Mouse (Mus musculus) intestine, embryonic 14.5 days (tissue): Measurements from ENCODE around the gene Cyb5r3. TPM values are rescaled to one million over a fixed set of nuclear protein-coding genes. Genes with fewer than 3 reads are reported as not detected.
A peak's percentile ranks its signal among the peaks of the same experiment; 100 is the strongest.

Source experiments
- ATAC-seq: fragments of 200-750 bp; cut with Nextera tagmentation; replicated peaks from 2 replicates; pipeline ENCODE4 v1.8.0; 2017; ENCODE audit warnings: low read depth, moderate number of reproducible peaks, moderate TSS enrichment, moderate library complexity; ENCODE audit not compliant: low FRiP score, low TSS enrichment
- DNase-seq: peaks from one replicate; pipeline ENCODE4 v3.0.0-alpha.2; 2018; ENCODE audit warnings: low spot score
- H3K27ac ChIP-seq: fragments of 300-500 bp; sonication (generic); 2 replicates; pipeline ENCODE4 v1.5.1; 2014; ENCODE audit warnings: low read depth, mild to moderate bottlenecking, control low read depth
- H3K27me3 ChIP-seq: fragments of 300-500 bp; sonication (generic); replicated peaks from 2 replicates; pipeline ENCODE4 v1.6.1; 2014; ENCODE audit warnings: low read length, control low read depth; ENCODE audit not compliant: control insufficient read depth, insufficient read depth
- H3K36me3 ChIP-seq: fragments of 300-500 bp; sonication (generic); 2 replicates; pipeline ENCODE4 v1.6.1; 2014; ENCODE audit warnings: low read length, control low read depth; ENCODE audit not compliant: control insufficient read depth, insufficient read depth
- H3K4me1 ChIP-seq: fragments of 300-500 bp; sonication (generic); replicated peaks from 2 replicates; pipeline ENCODE4 v1.6.1; 2014; ENCODE audit warnings: low read length, control low read depth, mixed read lengths; ENCODE audit not compliant: control insufficient read depth, insufficient read depth
- H3K4me2 ChIP-seq: fragments of 300-500 bp; sonication (generic); 2 replicates; pipeline ENCODE4 v1.6.1; 2014; ENCODE audit warnings: low read length
- H3K4me3 ChIP-seq: fragments of 300-500 bp; sonication (generic); 2 replicates; pipeline ENCODE4 v1.5.1; 2014; ENCODE audit warnings: low read depth, low read length, control low read depth, mixed read lengths
- H3K9ac ChIP-seq: fragments of 300-500 bp; sonication (generic); 2 replicates; pipeline ENCODE4 v1.6.1; 2014; ENCODE audit warnings: mild to moderate bottlenecking, low read length
- H3K9me3 ChIP-seq: fragments of 300-500 bp; sonication (generic); 2 replicates; pipeline ENCODE4 v1.6.1; 2016; ENCODE audit warnings: low read length, control low read depth; ENCODE audit not compliant: control insufficient read depth
- WGBS: fragments of 180-500 bp; shearing (Covaris S2); extraction: QIAGEN DNeasy Blood & Tissue Kit; methylation state at CpG from one replicate; pipeline ENCODE4 v1.1.7; 2014; 5-methylcytosine and 5-hydroxymethylcytosine counted together
- polyA plus RNA-seq: library from polyadenylated mRNA; unstranded; fragments of >200 nt; fragmentation: Nextera tagmentation; extraction: Ambion mirVana; gene quantifications from 2 replicates; pipeline ENCODE4 v1.2.1, GENCODE M21; 2014

Gene Cyb5r3
- polyA plus RNA-seq, 1 experiment from 2014 or later, result 168 TPM

DNA sequence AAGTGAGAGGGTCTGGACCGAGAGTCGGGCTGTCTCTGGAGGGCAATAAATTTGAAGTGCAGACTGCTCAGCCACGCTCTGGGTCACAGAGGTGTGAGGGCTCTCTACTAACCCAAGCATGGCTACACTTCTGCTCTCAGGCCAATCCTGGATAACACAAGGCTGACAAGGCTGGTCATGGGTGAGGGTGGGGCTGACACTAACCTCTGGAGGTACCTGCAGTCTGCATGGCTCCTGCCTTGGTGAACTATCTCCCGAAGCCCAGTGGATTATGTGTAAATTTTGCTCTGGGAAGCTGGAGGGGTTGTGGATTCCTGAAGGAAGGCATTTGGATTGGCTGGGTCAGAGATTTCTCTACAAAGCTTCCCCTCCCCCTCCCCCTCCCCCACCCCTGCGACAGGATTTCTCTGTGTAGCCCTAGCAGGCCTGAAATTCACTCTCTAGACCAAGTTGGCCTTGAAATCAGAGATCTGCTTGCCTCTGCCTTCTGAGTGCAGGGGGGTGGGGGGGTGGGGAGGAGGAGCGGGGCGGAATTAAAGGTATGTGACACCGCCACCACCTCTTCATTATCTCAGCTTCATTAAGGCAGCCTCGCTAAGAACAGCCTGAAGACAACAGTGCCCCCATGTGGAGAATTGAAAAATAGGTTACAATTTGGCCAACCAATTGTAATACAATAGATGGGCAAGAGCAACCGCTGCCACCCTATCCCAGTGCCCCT, 32.5 kb upstream of the Cyb5r3 start:
- Histone ChIP-seq H3K4me1 (peaks cover 12% of the 10 kb centered on the region), H3K4me2 (no peak overlapping the region; the same call in 1 of the 2 replicates), H3K27me3 (no peaks in the 10 kb centered on the region), H3K9me3 (no peaks in the 10 kb centered on the region), H3K4me3 (no peak overlapping the region), H3K9ac (no peak overlapping the region), H3K27ac (no peak overlapping the region), H3K36me3 (no peaks in the 10 kb centered on the region)
- 24% methylated on average over 10 of the region's 10 CpGs for WGBS
- ATAC-seq (peak; percentile 53; the same call in 1 of the 2 replicates), DNase-seq (no peak)

DNA sequence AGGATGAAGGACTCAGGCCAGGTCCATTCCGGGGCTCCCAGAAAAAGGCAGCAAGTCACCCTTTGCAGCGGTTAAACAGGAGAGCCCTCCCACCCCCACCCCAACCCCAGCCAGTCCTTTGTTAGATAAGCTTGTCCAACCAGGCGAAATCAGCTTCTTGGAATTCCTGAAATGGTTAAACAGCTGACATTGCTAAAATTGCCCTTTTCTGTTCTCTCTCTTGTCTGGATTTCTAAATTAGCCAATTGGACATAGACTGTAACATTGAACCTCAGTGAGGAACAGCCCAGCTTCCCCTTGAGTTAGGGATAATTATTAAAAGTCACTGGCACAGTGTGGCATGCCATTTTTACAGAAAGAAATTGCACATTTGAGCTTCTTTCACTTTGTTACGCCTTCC, 30.0 kb upstream of the Cyb5r3 start:
- Histone ChIP-seq H3K4me2 (no peak overlapping the region), H3K9me3 (no peaks in the 10 kb centered on the region), H3K4me1 (peaks cover 6% of the 10 kb centered on the region; the same call in 1 of the 2 replicates), H3K4me3 (no peak overlapping the region), H3K9ac (no peak overlapping the region), H3K27ac (no peak overlapping the region), H3K36me3 (no peaks in the 10 kb centered on the region), H3K27me3 (no peaks in the 10 kb centered on the region)
- 71% methylated on average over 4 of the region's 4 CpGs for WGBS
- ATAC-seq (no peak), DNase-seq (no peak)

DNA sequence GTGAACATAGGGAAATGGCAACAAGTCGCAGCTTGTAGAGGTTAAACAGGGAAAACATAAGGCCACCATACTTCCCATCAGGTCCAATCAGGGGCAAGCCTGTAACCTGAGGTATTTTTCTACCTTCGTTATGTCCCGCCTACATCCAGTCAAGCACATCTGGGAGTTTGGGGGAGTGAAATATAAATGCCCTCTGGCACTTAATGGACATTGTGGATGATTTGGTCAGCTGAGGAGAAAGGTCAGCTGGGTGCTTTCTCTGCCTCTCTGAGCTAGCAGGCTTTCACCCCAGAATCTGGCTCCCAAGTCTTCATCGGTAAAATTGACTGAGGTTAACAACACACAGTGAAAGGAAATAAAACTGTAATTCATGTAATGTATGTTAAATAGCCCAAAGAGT, 21.0 kb upstream of the Cyb5r3 start:
- Histone ChIP-seq H3K4me3 (no peak overlapping the region), H3K9me3 (no peaks in the 10 kb centered on the region), H3K9ac (no peak overlapping the region), H3K4me2 (no peak overlapping the region), H3K27ac (no peak overlapping the region), H3K4me1 (no peaks in the 10 kb centered on the region), H3K27me3 (no peaks in the 10 kb centered on the region), H3K36me3 (no peaks in the 10 kb centered on the region)
- WGBS, result 96% methylated on average over 4 of the region's 4 CpGs
- ATAC-seq, result no peak
- no peak for DNase-seq

DNA sequence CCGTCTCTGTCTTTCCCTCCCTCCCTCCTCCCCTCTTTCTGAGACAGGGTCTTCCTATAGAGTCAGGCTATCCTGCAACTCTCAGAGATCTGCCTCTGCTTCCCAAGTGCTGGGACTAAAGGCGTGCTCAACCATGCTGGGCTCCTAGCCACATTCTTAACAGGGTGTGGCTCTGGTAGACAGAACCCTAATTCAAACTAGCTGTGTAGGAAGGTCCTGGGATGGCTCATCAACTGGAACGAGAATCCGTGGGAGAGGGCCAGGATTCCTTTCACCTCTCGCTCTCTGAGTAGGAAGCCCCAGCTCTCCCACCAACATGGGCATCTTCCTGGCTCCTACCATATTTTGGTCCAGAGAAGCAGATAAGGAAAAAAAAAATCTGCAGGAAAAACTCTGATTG, 10.0 kb upstream of the Cyb5r3 start:
- no peak overlapping the region for H3K4me3 ChIP-seq
- no peaks in the 10 kb centered on the region for H3K9me3 ChIP-seq
- 62% methylated on average over 5 of the region's 5 CpGs for WGBS
- H3K9ac ChIP-seq, result no peak overlapping the region
- H3K4me1 ChIP-seq, result peaks cover 8% of the 10 kb centered on the region
- H3K27me3 ChIP-seq, result no peaks in the 10 kb centered on the region
- ATAC-seq, result no peak
- H3K4me2 ChIP-seq, result no peak overlapping the region
- no peak overlapping the region for H3K27ac ChIP-seq
- no peak for DNase-seq
- H3K36me3 ChIP-seq, result no peaks in the 10 kb centered on the region

DNA sequence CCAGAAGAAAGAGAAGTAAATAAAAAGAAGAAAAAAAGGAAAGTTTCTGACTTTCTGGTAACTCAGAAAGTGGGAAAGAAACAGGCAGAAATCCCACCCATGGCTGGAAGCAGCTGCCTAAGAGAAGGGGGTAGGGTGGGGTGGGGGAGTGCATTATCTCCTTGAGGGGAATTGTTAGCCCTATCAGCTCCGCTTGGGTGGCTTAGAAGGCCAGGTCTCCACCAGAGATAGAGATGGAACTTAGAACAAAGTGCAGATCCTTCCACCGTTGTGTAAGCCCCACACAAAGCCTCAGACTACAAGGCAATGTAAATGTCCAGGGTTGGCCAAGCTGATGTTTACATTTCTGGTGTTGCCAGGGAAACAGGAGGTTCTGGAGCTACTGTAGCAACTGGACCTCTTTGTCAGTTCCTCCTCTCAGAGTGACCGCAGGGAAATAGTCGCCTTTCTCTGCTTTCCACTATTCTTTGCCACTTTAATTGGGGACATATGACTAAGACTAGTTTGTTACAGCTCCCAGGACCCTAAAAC, 9.5 kb upstream of the Cyb5r3 start:
- no peak overlapping the region for H3K9ac ChIP-seq
- DNase-seq (no peak), ATAC-seq (no peak)
- H3K4me1 ChIP-seq, result peaks cover 8% of the 10 kb centered on the region
- H3K4me2 ChIP-seq, result no peak overlapping the region
- H3K27ac ChIP-seq, result no peak overlapping the region
- no peaks in the 10 kb centered on the region for H3K9me3 ChIP-seq
- no peaks in the 10 kb centered on the region for H3K27me3 ChIP-seq
- no peak overlapping the region for H3K4me3 ChIP-seq
- 41% methylated on average over 4 of the region's 4 CpGs for WGBS
- H3K36me3 ChIP-seq, result no peaks in the 10 kb centered on the region

DNA sequence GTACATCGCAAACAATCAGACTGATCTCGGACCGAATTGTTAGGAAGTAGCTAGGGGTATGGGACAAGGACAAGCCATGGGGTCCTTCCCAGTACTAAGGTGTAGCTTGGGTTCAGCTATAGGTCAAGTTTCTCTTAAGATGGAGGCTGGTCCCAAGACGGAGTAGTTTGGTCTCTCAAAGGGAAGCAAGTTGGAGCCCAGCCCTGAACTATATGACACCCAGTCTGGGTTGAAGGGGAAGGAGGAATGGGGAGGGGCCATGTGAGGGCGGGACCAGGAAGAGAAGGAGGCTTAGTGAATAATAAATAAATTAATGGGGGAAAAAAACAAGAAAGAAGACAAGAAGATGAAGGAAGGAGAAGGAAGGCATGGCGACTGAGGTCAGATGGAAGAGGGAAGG, 7.6 kb upstream of the Cyb5r3 start:
- no peak overlapping the region for H3K9ac ChIP-seq
- 86% methylated on average over 6 of the region's 6 CpGs for WGBS
- no peak overlapping the region for H3K4me3 ChIP-seq
- DNase-seq (no peak), ATAC-seq (no peak)
- no peaks in the 10 kb centered on the region for H3K36me3 ChIP-seq
- H3K4me2 ChIP-seq, result no peak overlapping the region
- no peak overlapping the region for H3K27ac ChIP-seq
- H3K27me3 ChIP-seq, result no peaks in the 10 kb centered on the region
- H3K9me3 ChIP-seq, result no peaks in the 10 kb centered on the region
- H3K4me1 ChIP-seq, result peaks cover 8% of the 10 kb centered on the region

DNA sequence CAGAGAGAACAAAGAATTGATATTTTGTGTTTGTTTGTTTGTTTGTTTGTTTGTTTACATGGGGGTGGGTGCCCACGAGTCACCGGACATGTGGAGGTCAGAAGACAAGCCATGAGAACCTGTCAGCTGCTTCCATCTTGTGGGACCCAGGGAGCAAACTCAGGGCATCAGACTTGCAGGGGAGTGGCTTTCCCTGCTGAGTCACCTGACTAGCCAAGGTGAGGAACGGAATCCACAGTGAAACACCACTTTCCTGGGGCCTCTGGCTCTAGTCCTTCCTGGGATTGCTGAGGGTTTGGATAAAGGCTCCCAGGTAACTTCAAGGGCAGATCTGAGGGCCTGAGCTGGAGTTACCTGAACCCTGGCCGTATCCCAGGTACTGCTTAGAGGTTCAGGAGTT, 4.3 kb upstream of the Cyb5r3 start:
- ATAC-seq, result no peak
- no peaks in the 10 kb centered on the region for H3K9me3 ChIP-seq
- WGBS, result 64% methylated on average over 4 of the region's 4 CpGs
- H3K27me3 ChIP-seq, result no peaks in the 10 kb centered on the region
- no peak overlapping the region for H3K4me3 ChIP-seq
- no peak for DNase-seq
- no peak overlapping the region for H3K9ac ChIP-seq
- no peaks in the 10 kb centered on the region for H3K36me3 ChIP-seq
- H3K4me1 ChIP-seq, result peaks cover 6% of the 10 kb centered on the region; the same call in 1 of the 2 replicates
- H3K4me2 ChIP-seq, result no peak overlapping the region
- no peak overlapping the region for H3K27ac ChIP-seq

DNA sequence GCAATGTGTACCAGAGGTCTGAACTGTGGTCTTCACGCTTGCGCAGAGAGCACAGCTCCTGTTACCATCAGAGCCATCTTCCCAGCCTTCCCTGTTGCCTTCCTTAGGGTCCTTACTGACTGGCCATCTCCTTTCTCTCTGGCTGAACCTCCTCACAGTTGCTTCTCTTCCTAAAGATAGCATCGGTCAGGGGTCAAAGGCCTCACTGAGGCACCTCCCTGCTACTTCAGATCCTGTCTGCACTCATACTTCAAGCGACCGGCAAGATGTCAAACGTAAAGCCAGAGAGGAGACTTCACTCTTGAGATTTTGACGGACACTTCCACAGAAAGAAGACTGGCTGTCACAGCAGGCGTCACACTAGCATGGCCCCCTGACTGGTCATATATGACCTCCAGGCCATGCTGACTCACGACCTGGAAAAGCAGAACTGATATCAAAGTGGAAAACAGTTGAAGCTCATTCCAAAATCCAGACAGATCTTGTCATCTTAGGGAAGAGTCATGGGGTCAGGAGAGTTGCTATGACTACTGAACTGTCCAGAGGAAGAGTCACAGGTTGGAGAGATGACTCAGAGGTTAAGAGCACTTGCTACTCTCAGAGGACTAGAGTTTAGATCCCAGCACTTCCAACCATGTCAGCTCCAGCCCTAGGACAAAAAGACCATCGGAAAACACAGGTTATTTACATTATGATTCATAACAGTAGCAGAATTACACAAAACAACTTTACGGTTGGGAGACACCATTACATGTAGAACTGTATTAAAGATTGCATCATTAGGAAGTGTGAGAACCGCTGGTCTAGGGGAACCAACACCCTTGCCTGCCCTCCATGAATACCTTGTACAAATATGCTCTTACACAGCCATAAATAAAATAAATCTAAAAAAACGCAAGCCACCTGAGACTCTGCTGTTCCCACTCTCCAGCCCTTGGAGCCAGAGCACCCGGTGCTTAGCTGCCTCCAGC, 1.8 kb upstream of the Cyb5r3 start:
- no peak overlapping the region for H3K9ac ChIP-seq
- 88% methylated on average over 14 of the region's 14 CpGs for WGBS
- no peaks in the 10 kb centered on the region for H3K27me3 ChIP-seq
- ATAC-seq (no peak), DNase-seq (no peak)
- no peak overlapping the region for H3K4me3 ChIP-seq
- H3K27ac ChIP-seq, result no peak overlapping the region
- H3K4me1 ChIP-seq, result peaks cover 19% of the 10 kb centered on the region
- H3K4me2 ChIP-seq, result no peak overlapping the region
- no peaks in the 10 kb centered on the region for H3K36me3 ChIP-seq
- H3K9me3 ChIP-seq, result no peaks in the 10 kb centered on the region
